Mouse (Mus musculus) intestine, embryonic 14.5 days (tissue): Measurements from ENCODE around the gene Cacna1c. TPM values are rescaled to one million over a fixed set of nuclear protein-coding genes. Genes with fewer than 3 reads are reported as not detected.

ENCODE experiments used
- ATAC-seq: fragments of 200-750 bp; cut with Nextera tagmentation; replicated peaks from 2 replicates; pipeline ENCODE4 v1.8.0; 2017; ENCODE audit warnings: low read depth, moderate number of reproducible peaks, moderate TSS enrichment, moderate library complexity; ENCODE audit not compliant: low FRiP score, low TSS enrichment
- DNase-seq: peaks from one replicate; pipeline ENCODE4 v3.0.0-alpha.2; 2018; ENCODE audit warnings: low spot score
- H3K27ac ChIP-seq: fragments of 300-500 bp; sonication (generic); 2 replicates; pipeline ENCODE4 v1.5.1; 2014; ENCODE audit warnings: low read depth, mild to moderate bottlenecking, control low read depth
- H3K27me3 ChIP-seq: fragments of 300-500 bp; sonication (generic); replicated peaks from 2 replicates; pipeline ENCODE4 v1.6.1; 2014; ENCODE audit warnings: low read length, control low read depth; ENCODE audit not compliant: control insufficient read depth, insufficient read depth
- H3K36me3 ChIP-seq: fragments of 300-500 bp; sonication (generic); 2 replicates; pipeline ENCODE4 v1.6.1; 2014; ENCODE audit warnings: low read length, control low read depth; ENCODE audit not compliant: control insufficient read depth, insufficient read depth
- H3K4me1 ChIP-seq: fragments of 300-500 bp; sonication (generic); replicated peaks from 2 replicates; pipeline ENCODE4 v1.6.1; 2014; ENCODE audit warnings: low read length, control low read depth, mixed read lengths; ENCODE audit not compliant: control insufficient read depth, insufficient read depth
- H3K4me2 ChIP-seq: fragments of 300-500 bp; sonication (generic); 2 replicates; pipeline ENCODE4 v1.6.1; 2014; ENCODE audit warnings: low read length
- H3K4me3 ChIP-seq: fragments of 300-500 bp; sonication (generic); 2 replicates; pipeline ENCODE4 v1.5.1; 2014; ENCODE audit warnings: low read depth, low read length, control low read depth, mixed read lengths
- H3K9ac ChIP-seq: fragments of 300-500 bp; sonication (generic); 2 replicates; pipeline ENCODE4 v1.6.1; 2014; ENCODE audit warnings: mild to moderate bottlenecking, low read length
- H3K9me3 ChIP-seq: fragments of 300-500 bp; sonication (generic); 2 replicates; pipeline ENCODE4 v1.6.1; 2016; ENCODE audit warnings: low read length, control low read depth; ENCODE audit not compliant: control insufficient read depth
- WGBS: fragments of 180-500 bp; shearing (Covaris S2); extraction: QIAGEN DNeasy Blood & Tissue Kit; methylation state at CpG from one replicate; pipeline ENCODE4 v1.1.7; 2014; 5-methylcytosine and 5-hydroxymethylcytosine counted together
- polyA plus RNA-seq: library from polyadenylated mRNA; unstranded; fragments of >200 nt; fragmentation: Nextera tagmentation; extraction: Ambion mirVana; gene quantifications from 2 replicates; pipeline ENCODE4 v1.2.1, GENCODE M21; 2014

Gene Cacna1c
- polyA plus RNA-seq, 1 experiment from 2014 or later: 6.5 TPM

DNA sequence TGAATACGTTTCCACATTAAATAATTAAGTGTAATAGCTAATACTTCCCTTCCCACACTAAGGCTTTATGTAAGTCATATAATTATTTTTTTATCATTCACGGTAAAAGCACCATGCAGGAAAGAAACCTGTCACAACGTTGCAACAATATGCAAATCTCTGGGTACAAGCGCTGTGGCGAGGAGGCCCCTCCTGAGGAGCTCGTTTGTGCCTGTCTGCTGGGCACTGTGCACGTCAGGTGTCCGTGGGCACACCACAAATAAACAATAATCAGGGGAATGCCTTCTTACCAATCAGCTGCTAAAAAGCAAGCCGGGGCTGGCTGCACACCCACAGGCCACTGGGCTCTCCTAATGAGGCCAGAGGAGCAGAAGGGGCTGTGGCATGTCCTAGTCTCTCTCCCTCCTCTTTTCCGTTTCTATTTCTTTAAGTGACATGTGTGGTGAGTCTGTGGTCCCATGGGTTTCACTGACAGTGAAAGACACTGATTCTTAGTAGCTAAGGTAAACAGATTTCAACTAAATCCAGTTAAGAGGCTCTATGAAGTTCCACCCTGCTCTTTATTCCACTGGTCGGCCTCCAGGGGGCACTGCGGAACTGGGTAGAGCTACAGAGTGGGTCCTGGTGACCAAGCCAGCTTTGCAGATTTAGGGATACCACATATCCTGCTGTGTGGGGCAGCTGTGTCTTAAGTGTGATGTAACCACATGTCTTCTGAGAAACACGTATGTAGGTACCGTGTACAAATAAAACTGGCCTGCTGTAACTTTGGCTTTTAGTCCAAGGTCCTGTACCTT, 549.8 kb downstream of the Cacna1c start:
- H3K4me2 ChIP-seq: no peak overlapping the region
- no peaks in the 10 kb centered on the region for H3K4me1 ChIP-seq
- no peak overlapping the region for H3K9ac ChIP-seq
- H3K4me3 ChIP-seq: no peak overlapping the region
- no peaks in the 10 kb centered on the region for H3K9me3 ChIP-seq
- H3K27me3 ChIP-seq: no peaks in the 10 kb centered on the region
- WGBS: 63% methylated on average over 14 of the region's 14 CpGs
- 0 out of 2 replicates have a peak, but pooled peaks cover 2% of the 10 kb centered on the region for H3K36me3 ChIP-seq
- no peak overlapping the region for H3K27ac ChIP-seq
- DNase-seq (peak; percentile 88), ATAC-seq (peak; percentile 53; the same call in 1 of the 2 replicates)

DNA sequence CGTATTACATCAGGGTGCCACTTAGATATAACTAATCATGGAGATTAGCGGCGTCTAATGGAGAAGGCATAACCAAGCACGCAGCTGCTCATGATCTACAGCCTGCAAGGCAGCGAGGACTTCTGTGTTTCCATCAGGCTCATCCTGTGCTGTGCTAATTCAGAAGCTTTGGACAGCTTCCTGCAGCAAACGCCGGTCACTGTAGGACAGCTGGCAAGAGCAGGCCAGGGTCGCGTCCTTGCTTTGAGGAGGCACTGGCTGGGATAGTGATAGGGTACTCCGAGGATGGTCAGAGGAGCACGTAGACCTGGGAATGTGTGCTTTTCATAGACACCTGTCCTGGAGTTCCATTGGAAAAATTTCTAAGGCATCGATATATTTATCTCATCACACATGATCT, 551.4 kb downstream of the Cacna1c start:
- no peak overlapping the region for H3K4me3 ChIP-seq
- H3K4me1 ChIP-seq: no peaks in the 10 kb centered on the region
- ATAC-seq (no peak), DNase-seq (no peak)
- H3K9me3 ChIP-seq: no peaks in the 10 kb centered on the region
- H3K36me3 ChIP-seq: no peaks in the 10 kb centered on the region
- H3K27me3 ChIP-seq: no peaks in the 10 kb centered on the region
- no peak overlapping the region for H3K27ac ChIP-seq
- no peak overlapping the region for H3K9ac ChIP-seq
- no peak overlapping the region for H3K4me2 ChIP-seq
- 77% methylated on average over 12 of the region's 12 CpGs for WGBS

DNA sequence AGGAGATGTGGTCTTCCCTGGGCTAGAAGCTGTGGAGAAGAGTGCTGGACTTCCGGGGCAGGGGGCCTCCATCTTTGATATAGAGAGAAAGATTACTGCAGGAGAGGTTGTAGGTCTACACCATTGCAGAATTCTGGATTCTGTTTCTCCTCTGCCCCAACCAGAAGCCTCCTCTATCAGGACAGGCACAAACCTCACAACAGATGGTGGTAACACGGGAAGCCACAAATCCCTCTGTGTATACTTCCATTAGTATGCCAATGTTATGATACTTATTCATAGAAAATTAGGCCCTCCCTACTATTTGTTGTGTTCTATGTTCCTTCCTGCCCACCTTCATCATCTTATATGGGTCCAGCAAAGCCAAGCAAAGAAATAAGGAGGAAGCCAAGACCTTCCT, 552.7 kb downstream of the Cacna1c start:
- no peak overlapping the region for H3K4me3 ChIP-seq
- H3K27me3 ChIP-seq: no peaks in the 10 kb centered on the region
- ATAC-seq (no peak), DNase-seq (no peak)
- no peak overlapping the region for H3K27ac ChIP-seq
- no peak overlapping the region for H3K4me2 ChIP-seq
- no peak overlapping the region for H3K9ac ChIP-seq
- no peaks in the 10 kb centered on the region for H3K9me3 ChIP-seq
- H3K36me3 ChIP-seq: no peaks in the 10 kb centered on the region
- 88% methylated on average over 2 of the region's 2 CpGs for WGBS
- H3K4me1 ChIP-seq: no peaks in the 10 kb centered on the region

DNA sequence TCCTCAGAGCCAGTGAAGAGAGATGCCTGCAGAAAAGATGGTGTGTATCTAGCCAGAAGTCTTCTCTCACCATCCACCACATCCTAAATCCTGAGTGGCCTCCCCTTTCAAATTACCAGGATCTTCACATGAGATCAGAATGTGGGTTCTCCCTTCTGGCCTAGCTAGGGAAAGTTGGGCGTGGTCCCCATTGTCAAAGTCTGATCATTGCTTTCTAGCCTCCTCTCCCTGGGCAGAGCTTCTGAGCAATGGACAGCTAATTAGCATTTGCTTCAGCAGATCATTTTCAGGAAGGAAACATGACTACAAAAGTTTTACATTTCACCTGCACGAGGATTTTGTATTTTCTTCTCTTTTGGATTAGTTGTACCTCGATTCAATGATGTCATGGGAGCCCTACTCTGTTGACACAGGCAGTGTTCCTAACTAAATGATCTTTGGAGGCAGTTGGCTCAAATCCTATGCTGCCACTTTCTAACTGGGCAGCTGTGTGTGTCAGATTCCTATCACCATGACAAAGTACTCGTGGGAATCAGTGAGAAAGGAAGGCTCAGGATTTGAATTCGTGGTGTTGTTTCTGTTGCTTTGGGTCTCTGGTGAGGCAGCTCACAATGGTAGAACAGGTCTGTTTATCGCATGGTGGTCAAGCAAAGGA, 554.4 kb downstream of the Cacna1c start:
- no peak overlapping the region for H3K9ac ChIP-seq

DNA sequence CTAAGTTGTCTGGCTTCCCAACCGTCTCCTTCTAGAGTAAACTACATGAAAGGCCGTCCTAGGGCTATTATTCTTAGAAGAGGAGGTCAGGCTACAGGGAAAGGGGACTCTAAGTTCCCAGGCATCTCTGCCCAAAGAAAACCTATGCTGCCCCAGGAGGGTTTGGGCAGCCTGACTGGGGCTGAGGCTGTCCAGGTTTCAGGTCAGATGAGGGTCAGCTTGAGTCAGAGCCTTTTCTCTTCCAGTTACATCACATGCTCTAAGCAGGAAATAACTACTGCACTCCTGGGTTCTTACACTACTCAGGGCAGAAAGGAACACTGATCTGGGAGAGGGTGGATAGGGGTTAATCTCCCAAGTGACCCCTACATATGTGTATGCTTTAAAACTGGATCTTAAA, 556.4 kb downstream of the Cacna1c start:
- Histone ChIP-seq H3K9ac (no peak overlapping the region), H3K9me3 (peaks cover 9% of the 10 kb centered on the region), H3K27me3 (no peaks in the 10 kb centered on the region), H3K4me3 (no peak overlapping the region), H3K36me3 (no peaks in the 10 kb centered on the region), H3K4me1 (no peaks in the 10 kb centered on the region), H3K4me2 (no peak overlapping the region), H3K27ac (no peak overlapping the region)
- 20% methylated on average over 2 of the region's 2 CpGs for WGBS
- DNase-seq (no peak), ATAC-seq (no peak)

More for the DNA sequence above, 554.4 kb downstream of the Cacna1c start:
- DNase-seq (no peak), ATAC-seq (no peak)
- H3K36me3 ChIP-seq: no peaks in the 10 kb centered on the region
- 79% methylated on average over 6 of the region's 6 CpGs for WGBS
- no peak overlapping the region for H3K4me3 ChIP-seq
- peaks cover 8% of the 10 kb centered on the region for H3K9me3 ChIP-seq
- H3K4me1 ChIP-seq: no peaks in the 10 kb centered on the region
- no peak overlapping the region for H3K4me2 ChIP-seq
- H3K27ac ChIP-seq: no peak overlapping the region
- H3K27me3 ChIP-seq: no peaks in the 10 kb centered on the region

DNA sequence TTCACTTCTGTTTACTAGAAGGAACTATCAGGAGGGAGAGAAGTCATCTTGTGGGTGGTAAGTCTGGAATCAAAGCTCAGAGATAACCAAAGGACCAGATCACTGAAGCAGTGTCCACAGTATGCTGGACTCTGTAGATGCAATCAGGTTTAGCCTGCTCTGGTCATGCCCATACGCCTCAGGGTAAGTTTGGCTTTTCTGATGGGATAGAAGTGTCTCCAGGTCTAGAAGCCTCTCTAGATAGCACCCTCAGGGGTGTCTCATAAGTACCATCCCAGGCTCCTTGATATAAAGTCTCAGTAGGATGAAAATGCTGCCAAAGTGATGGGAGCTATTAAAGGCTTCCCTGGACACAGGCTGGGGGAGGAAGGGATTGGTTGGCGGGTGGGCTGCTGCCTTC, 557.3 kb downstream of the Cacna1c start:
- 85% methylated on average over 2 of the region's 2 CpGs for whole genome bisulfite sequencing
- ATAC-seq: no peak

DNA sequence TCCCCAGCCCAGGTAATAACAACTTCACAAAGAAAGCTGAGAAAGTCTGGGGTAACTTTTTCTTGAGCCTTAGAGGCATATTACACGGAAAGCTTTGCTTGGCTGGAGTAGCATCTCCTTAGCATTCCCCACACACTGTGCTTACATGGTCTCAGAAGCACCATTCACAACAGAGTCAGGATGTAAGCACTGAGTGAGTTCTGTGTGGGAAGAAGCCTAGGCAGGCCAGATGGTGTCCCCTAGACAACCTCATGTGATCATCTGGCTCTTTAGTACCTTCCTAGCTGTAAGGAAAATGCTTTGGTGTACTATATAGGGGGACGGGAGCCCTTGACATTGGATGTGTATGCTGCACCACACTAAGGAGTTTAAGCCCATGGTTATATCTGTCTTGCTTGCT, 563.7 kb downstream of the Cacna1c start:
- DNase-seq (no peak), ATAC-seq (no peak)
- Histone ChIP-seq H3K9me3 (peaks cover 7% of the 10 kb centered on the region), H3K9ac (no peak overlapping the region), H3K36me3 (no peaks in the 10 kb centered on the region), H3K27ac (no peak overlapping the region), H3K27me3 (no peaks in the 10 kb centered on the region), H3K4me3 (no peak overlapping the region), H3K4me2 (no peak overlapping the region), H3K4me1 (no peaks in the 10 kb centered on the region)
- WGBS: 82% methylated on average over 2 of the region's 2 CpGs

More for the DNA sequence above, 557.3 kb downstream of the Cacna1c start:
- Histone ChIP-seq H3K36me3 (no peaks in the 10 kb centered on the region), H3K4me2 (no peak overlapping the region), H3K27ac (no peak overlapping the region), H3K9ac (no peak overlapping the region), H3K9me3 (peaks cover 9% of the 10 kb centered on the region), H3K4me3 (no peak overlapping the region), H3K4me1 (no peaks in the 10 kb centered on the region), H3K27me3 (no peaks in the 10 kb centered on the region)
- DNase-seq: no peak

DNA sequence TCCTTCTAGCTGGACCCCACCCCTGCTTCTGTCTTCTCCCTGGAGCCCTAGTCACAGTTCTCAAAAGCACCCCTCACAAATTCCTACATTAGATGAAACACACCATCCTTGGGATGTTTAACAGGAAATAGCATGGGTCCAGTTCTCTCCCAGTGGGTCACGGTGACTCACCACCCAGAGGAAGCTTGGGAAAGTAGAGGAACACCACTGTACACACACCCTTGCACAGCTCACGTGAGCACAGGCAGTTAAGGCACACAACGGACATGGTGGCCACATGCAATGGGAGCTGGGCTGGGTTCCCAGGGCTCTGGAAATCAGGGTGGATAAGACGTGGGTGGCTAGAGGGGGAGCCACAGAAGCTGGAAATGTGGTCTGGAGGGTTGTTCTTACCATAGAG, 566.2 kb downstream of the Cacna1c start:
- H3K27me3 ChIP-seq: no peaks in the 10 kb centered on the region
- H3K4me1 ChIP-seq: no peaks in the 10 kb centered on the region
- 84% methylated on average over 4 of the region's 4 CpGs for WGBS
- no peak overlapping the region for H3K4me2 ChIP-seq
- ATAC-seq (no peak), DNase-seq (no peak)
- no peaks in the 10 kb centered on the region for H3K9me3 ChIP-seq
- H3K27ac ChIP-seq: no peak overlapping the region
- H3K4me3 ChIP-seq: no peak overlapping the region
- no peak overlapping the region for H3K9ac ChIP-seq
- H3K36me3 ChIP-seq: no peaks in the 10 kb centered on the region
